Mouse (Mus musculus): ENCODE measurements around the gene Ap1g2. TPM values are rescaled to one million over a fixed set of nuclear protein-coding genes. Genes with fewer than 3 reads are reported as not detected.

Ap1g2 gene
- total and polyA plus RNA-seq, 3 experiments, result 12.6 to 47.9 TPM; not detected in 1

GRCm38 (mm10) chr14:55150985-55151384, 44.6 kb upstream of the Ap1g2 start:
- Histone ChIP-seq H3K9ac (ENCODE audit: control insufficient read depth, low read depth, low read length, poor library complexity, severe bottlenecking) (no peak overlapping the region), H3K4me3 (ENCODE audit: control insufficient read depth in 1 of 2, insufficient read depth in 1 of 2, low read depth in 2 of 2, low read length in 2 of 2) (no peak overlapping the region), H3K36me3 (ENCODE audit: control insufficient read depth in 1 of 2, insufficient read depth in 2 of 2, low read length in 2 of 2) (no peaks in the 10 kb centered on the region), H3K4me1 (ENCODE audit: control insufficient read depth in 1 of 2, insufficient read depth in 2 of 2, low read length in 2 of 2) (no peaks in the 10 kb centered on the region; a peak in 1 of 4 replicates), H3K27ac (ENCODE audit: control insufficient read depth, low read depth, low read length) (no peak overlapping the region), H3K79me2 (ENCODE audit: control insufficient read depth, insufficient read depth, low read length, poor library complexity) (no peaks in the 10 kb centered on the region), H3K9me3 (replicated peaks; ENCODE audit: insufficient read depth, low read length) (no peaks in the 10 kb centered on the region), H3K27me3 (ENCODE audit: control insufficient read depth in 1 of 2, insufficient read depth in 2 of 2, low read length in 2 of 2) (peaks cover 0 to 4% of the 10 kb centered on the region in 2 experiments; a peak in 3 of 4 replicates)
- no peak for TF ChIP-seq NRF1 (IDR thresholded peaks at IDR 0.05; ENCODE audit: insufficient read depth, low read depth, low read length, poor library complexity, severe bottlenecking)
- no peak for TF ChIP-seq UBTF (IDR thresholded peaks at IDR 0.05; ENCODE audit: borderline replicate concordance, insufficient read depth, low read depth, low read length)
- TF ChIP-seq GATA1 (IDR thresholded peaks at IDR 0.05; ENCODE audit: low read depth, low read length), result no peak
- no peak for TF ChIP-seq MXI1 (IDR thresholded peaks at IDR 0.05; ENCODE audit: low read depth, low read length)
- TF ChIP-seq ZNF384 (IDR thresholded peaks at IDR 0.05; ENCODE audit: low read depth, low read length), result no peak
- no peak for TF ChIP-seq MYB (IDR thresholded peaks at IDR 0.05; ENCODE audit: low read depth, low read length)
- TF ChIP-seq CTCF (IDR thresholded peaks at IDR 0.05 in 2 of 3, conservative IDR thresholded peaks at IDR 0.05 in 1 of 3; ENCODE audit: control insufficient read depth in 1 of 3, insufficient read depth in 1 of 3, low read depth in 2 of 3, low read length in 3 of 3, poor library complexity in 1 of 3, severe bottlenecking in 1 of 3), result no peak
- TF ChIP-seq ZC3H11A (IDR thresholded peaks at IDR 0.05; ENCODE audit: low read depth, low read length), result no peak
- no peak for TF ChIP-seq POLR2A (IDR thresholded peaks at IDR 0.05; ENCODE audit: control insufficient read depth in 1 of 2, insufficient read depth in 1 of 2, low read depth in 1 of 2, low read length in 2 of 2, poor library complexity in 1 of 2)
- no peak for TF ChIP-seq USF1 (IDR thresholded peaks at IDR 0.05; ENCODE audit: low read depth, low read length)
- no peak for DNase-seq (ENCODE audit: low read depth, low spot score)

GRCm38 (mm10) chr14:55149041-55149440, 42.6 kb upstream of the Ap1g2 start:
- no peaks in the 10 kb centered on the region for H3K36me3 ChIP-seq (ENCODE audit: control insufficient read depth in 1 of 2, insufficient read depth in 2 of 2, low read length in 2 of 2)
- no peak overlapping the region for H3K27ac ChIP-seq (ENCODE audit: control insufficient read depth, low read depth, low read length)
- no peak overlapping the region for H3K9ac ChIP-seq (ENCODE audit: control insufficient read depth, low read depth, low read length, poor library complexity, severe bottlenecking)
- no peaks in the 10 kb centered on the region for H3K9me3 ChIP-seq (replicated peaks; ENCODE audit: insufficient read depth, low read length)
- H3K4me3 ChIP-seq (ENCODE audit: control insufficient read depth in 1 of 2, insufficient read depth in 1 of 2, low read depth in 2 of 2, low read length in 2 of 2), result no peak overlapping the region
- TF ChIP-seq ZMIZ1 (IDR thresholded peaks at IDR 0.05; ENCODE audit: low read depth, low read length) (no peak), ELF1 (IDR thresholded peaks at IDR 0.05; ENCODE audit: low read depth, low read length) (no peak), E2F4 (IDR thresholded peaks at IDR 0.05; ENCODE audit: borderline replicate concordance, low read depth, low read length) (no peak), MXI1 (IDR thresholded peaks at IDR 0.05; ENCODE audit: low read depth, low read length) (no peak), POLR2AphosphoS2 (IDR thresholded peaks at IDR 0.05; ENCODE audit: low read length) (no peak), MEF2A (IDR thresholded peaks at IDR 0.05; ENCODE audit: extremely low read depth, insufficient replicate concordance, low read depth, low read length, poor library complexity, severe bottlenecking) (no peak), POLR2A (IDR thresholded peaks at IDR 0.05; ENCODE audit: control insufficient read depth in 1 of 2, insufficient read depth in 1 of 2, low read depth in 1 of 2, low read length in 2 of 2, poor library complexity in 1 of 2) (no peak), USF2 (IDR thresholded peaks at IDR 0.05; ENCODE audit: borderline replicate concordance in 1 of 2, insufficient read depth in 1 of 2, low read depth in 1 of 2, low read length in 2 of 2) (no peak), JUND (IDR thresholded peaks at IDR 0.05; ENCODE audit: low read depth, low read length) (no peak), ZNF384 (IDR thresholded peaks at IDR 0.05; ENCODE audit: low read depth, low read length) (no peak), NRF1 (IDR thresholded peaks at IDR 0.05; ENCODE audit: insufficient read depth, low read depth, low read length, poor library complexity, severe bottlenecking) (no peak)
- no peak for DNase-seq (ENCODE audit: low read depth, low spot score)
- no peaks in the 10 kb centered on the region for H3K79me2 ChIP-seq (ENCODE audit: control insufficient read depth, insufficient read depth, low read length, poor library complexity)
- H3K4me1 ChIP-seq (ENCODE audit: control insufficient read depth in 1 of 2, insufficient read depth in 2 of 2, low read length in 2 of 2), result no peaks in the 10 kb centered on the region; a peak in 1 of 4 replicates
- peaks cover 2 to 3% of the 10 kb centered on the region in 2 experiments for H3K27me3 ChIP-seq (ENCODE audit: control insufficient read depth in 1 of 2, insufficient read depth in 2 of 2, low read length in 2 of 2)
